Mouse (Mus musculus) cerebellum, adult 18-20 months (tissue): Measurements from ENCODE around the gene Alppl2.
A peak's percentile ranks its signal among the peaks of the same experiment; 100 is the strongest.

Experiments
- DNase-seq, 2 experiments: peaks; one replicate each; pipeline ENCODE4 v3.0.0; 2021

The Alppl2 gene

DNA sequence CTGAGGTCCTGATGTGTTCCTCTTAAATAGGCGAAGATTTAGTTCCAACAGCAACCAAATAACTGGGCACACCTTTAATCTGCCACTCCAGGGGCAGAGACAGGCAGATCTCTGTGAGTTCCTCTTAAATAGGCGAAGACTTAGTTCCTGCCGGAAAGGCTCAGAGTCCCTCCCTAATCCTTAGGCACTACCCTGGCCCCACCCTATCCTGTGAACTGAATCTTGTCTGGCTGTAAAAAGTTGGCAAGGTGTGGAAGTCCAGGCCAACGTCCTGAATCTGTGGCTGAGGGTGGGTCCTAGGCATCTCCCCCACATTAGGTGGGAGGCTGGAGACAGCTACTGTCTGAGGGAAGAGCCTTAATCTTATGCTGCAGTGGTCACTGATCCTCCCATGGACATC, at the start of gene Alppl2:
Gene Alppl2, minus strand, starts transcription at position 101 of the 400 bp plus-strand sequence.
- DNase-seq: no peak

DNA sequence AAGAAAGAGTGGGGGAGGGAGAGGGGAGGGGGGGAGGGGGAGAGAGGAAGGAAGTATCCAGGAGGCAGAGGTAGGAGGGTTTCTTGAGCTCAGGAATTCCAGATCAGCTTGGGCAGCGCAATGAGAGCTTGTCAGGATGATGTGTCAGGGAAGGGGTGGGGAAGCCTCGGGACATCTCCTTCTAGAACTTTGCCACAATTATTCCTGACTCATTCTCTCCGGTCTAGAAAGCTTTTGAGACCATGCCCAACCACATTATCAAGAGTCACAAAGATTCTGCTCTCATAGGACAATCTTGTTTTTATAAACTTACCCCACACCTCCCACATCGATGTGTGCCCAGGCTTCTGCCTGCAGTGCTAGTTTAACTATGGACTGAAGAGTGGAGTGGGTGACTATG, 42.1 kb upstream of the Alppl2 start:
- no peak for DNase-seq

DNA sequence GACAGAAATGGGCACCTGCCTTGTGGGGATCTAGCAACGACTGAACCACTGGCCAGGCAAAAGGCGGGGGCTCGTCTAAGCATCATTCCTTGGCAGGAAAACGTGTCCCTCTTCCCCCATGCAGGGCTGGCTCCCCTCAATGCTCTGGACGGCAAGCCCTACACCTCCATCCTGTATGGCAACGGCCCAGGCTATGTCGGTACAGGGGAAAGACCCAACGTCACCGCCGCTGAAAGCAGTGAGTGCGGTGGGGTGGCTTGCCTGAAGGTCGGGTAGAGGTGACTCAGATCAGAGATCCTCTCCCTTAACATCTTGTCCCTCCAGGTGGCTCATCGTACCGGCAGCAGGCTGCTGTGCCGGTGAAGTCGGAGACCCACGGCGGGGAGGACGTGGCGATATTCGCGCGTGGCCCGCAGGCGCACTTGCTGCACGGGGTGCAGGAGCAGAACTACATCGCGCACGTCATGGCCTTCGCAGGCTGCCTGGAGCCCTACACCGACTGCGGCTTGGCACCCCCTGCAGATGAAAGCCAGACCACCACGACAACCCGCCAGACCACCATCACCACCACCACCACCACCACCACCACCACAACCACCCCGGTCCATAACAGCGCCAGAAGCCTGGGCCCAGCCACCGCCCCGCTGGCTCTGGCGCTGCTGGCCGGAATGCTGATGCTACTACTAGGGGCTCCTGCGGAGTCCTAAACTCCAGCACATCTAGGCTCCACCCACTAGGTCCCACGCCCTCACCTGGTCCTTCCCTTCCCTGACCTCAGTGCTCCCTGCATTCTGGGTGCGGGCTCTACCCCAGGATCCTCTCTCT, 37.7 kb upstream of the Alppl2 start:
- peak; percentile 10 to 12 for DNase-seq

DNA sequence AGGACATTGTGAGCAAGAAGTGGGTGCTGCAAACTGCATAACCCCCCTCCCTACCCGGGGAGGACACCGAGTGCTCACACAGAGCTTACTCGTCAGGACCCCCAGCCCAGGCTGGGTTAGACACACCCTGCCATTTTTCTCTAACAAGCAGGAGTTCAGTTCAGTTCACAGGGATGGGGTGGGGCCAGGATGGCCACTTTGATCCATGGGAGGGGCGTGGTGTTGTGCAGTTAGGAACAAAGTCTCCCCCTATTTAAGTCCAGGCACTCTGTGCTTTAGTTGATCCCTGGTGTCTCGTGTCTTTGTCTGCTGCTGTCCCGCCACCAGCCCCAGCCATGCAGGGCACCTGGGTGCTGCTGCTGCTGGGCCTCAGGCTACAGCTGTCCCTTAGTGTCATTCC, 34.9 kb upstream of the Alppl2 start, which contains the start of gene Akp3:
Gene Akp3, plus strand, starts transcription at position 301 of the 400 bp plus-strand sequence.
- no peak for DNase-seq

GRCm38 (mm10) chr1:87114784-87115183, 25.1 kb upstream of the Alppl2 start:
- DNase-seq: no peak

GRCm38 (mm10) chr1:87111719-87112354, 22.1 kb upstream of the Alppl2 start:
- peak in 1 of 2 experiments; percentile 14 for DNase-seq

GRCm38 (mm10) chr1:87108564-87108963, 18.8 kb upstream of the Alppl2 start:
- DNase-seq: no peak

DNA sequence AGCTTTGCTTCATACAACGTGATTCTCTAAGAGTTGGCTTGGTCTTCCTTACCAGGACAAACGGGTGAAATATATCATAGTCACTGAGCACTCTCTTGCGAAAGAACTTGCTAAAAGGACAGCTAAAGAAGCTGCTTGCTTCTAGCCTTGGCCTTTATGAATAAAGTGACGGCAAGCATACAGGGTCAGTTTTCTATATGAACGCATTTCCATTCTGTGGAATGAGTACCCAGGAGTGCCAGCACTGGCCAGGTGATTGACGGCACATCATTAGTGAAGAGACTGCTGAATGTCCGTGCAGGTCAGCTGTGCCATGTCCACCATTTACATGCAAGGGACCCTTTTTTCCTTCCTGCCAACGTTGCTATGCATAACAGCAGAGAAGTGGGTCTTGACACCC, 16.8 kb upstream of the Alppl2 start:
- DNase-seq: no peak

DNA sequence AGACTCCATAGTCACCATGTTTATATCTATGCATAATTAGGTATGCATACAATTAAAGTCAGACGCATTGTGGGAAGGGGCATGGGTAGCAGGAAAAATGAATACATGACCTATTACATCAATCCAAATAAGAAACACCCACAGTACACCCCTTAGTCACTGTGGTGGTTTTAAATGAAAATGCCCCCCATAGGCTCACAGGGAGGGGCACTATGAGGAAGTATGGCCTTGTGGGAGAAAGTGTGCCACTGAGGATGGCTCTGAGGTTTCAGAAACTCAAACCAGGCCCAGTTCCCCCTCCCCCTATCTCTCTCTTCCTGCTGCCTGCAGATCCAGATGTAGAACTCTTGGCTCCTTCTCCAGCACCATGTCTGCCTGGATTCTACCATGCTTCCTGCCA, 14.2 kb upstream of the Alppl2 start:
- no peak for DNase-seq

- no peak for DNase-seq
Observed at GRCm38 (mm10) chr1:87102114-87102513, 12.4 kb upstream of the Alppl2 start.

- no peak for DNase-seq
Observed at GRCm38 (mm10) chr1:87101411-87101810, 11.7 kb upstream of the Alppl2 start, which contains the start of gene Alpi. Gene Alpi, minus strand, starts transcription at chr1:87101606.

DNA sequence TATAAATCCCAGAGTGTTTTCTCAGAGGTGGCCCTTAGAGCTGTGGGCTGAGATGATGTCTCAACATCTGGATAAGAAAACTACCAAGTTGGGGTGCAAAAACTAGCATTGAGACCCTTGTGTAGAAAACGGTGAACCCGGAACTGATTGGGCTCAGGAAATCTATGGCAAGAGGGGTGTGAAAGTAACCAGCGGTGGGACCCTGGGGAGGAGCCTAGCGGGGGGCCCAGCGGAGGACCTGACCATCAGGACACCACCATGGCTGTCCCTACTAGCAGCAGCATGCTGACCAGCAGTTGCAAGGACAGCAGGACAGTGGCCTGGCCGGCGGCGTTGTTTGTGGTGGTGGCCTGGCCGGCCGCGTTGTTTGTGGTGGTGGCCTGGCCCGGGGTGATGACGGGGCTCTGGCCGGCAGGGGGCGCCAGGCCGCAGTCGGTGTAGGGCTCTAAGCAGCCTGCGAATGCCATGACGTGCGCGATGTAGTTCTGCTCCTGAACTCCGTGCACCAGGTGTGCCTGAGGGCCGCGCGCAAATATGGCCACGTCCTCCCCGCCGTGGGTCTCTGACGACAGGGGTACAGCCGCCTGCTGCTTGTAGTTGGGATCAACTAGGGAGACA, 8.7 kb upstream of the Alppl2 start:
- DNase-seq: peak; percentile 11 to 46

GRCm38 (mm10) chr1:87095642-87096041, 5.9 kb upstream of the Alppl2 start:
- no peak for DNase-seq

GRCm38 (mm10) chr1:87089251-87089650, 477 bp downstream of the Alppl2 start:
- no peak for DNase-seq

DNA sequence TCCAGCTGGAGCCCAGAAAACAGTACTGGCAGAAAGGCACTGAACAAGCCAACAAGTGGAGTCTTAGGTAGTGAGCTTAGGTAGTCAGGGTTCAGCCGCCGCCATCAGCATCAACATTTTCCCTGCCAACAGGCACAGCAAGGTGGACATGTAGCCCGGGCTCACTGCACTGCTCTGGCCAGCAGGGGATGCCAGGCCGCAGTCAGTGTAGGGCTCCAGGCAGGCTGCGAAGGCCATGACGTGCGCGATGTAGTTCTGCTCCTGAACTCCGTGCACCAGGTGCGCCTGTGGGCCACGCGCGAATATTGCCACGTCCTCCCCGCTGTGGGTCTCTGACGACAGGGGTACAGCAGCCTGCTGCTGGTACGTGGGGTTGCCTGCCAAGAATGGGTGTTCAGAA, 2.8 kb downstream of the Alppl2 start:
- no peak for DNase-seq

DNA sequence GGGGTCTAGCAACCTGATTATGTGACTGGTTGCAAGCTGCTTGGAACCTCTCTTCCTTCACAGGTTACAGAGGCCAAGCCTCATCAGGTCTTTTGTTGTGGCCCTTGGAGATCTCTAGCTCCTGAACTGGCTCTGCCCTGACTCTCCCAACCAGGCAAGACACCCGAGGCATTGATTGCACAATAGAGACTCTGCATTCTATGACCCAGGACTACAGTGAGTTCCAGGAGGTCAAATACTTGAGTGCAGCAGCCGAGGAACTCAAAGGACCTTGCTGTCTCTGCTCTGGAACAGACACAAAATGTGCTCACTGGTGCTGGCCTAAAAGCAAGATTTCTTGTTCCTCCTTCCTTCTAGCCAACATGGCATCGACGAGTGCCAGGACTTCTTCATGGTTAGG, 3.5 kb downstream of the Alppl2 start:
- DNase-seq: no peak

GRCm38 (mm10) chr1:87073776-87074175, 16.0 kb downstream of the Alppl2 start:
- no peak for DNase-seq

DNA sequence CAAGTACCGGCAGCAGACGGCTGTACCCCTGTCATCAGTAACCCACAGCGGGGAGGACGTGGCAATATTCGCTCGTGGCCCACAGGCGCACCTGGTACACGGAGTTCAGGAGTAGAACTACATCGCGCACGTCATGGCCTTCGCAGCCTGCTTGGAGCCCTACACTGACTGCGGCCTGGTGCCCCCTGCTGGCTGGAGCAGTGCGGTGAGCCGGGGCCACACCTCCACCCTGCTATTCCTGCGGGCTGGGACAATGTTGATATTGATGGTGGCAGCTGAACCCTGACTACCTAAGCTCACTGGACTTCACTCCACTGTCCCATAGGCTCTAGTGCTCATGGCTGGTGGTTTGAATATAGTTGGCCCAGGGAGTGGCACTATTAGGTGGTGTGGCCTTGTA, 19.0 kb downstream of the Alppl2 start:
- DNase-seq: peak in 1 of 2 experiments; percentile 15

DNA sequence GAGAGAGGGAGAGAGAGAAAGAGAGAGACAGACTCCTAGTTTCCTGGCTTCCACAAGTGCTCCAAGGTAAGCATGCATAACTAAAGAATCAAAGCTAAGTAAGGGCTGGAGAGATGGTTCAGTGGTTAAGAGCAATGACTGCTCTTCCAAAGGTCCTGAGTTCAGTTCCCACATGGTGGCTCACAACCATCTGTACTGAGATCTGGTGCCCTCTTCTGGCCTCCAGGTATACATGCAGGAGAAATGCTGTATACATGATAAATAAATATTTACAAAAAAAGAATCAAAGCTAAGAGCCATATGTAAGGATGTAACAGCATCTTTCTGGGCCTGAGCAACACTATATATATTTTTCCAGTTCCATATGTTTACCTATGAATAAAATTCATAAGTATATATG, 28.8 kb downstream of the Alppl2 start:
- DNase-seq: no peak

DNA sequence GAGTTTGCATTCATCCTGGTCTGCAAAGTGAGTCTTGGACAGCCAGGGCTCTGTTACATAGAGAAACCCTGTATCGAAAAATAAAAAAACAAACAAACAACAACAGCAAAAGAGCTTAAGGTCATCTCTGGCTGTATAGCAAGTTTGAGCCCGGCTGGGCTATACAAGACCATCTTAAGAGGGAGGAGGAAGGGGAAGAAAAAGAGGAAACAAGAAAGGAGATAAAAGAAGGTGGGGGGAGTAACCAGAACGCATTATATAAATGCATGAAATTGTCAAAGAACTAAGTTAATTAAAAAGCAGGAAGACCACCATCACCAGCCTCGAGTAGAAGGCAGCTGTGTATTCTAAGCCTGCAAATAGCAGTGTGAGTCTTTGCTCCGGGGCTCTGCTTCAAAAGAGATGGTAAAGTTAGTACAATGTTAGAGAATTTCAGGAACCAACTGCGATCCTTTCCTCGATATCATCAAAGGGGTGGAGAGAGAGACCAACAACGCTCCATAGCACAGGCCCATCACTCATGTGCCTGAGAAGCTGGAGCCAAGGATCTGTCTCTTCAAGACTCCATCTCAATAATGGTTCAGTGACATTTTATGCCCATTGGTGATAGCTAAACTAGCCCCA, 30.6 kb downstream of the Alppl2 start:
- no peak for DNase-seq

DNA sequence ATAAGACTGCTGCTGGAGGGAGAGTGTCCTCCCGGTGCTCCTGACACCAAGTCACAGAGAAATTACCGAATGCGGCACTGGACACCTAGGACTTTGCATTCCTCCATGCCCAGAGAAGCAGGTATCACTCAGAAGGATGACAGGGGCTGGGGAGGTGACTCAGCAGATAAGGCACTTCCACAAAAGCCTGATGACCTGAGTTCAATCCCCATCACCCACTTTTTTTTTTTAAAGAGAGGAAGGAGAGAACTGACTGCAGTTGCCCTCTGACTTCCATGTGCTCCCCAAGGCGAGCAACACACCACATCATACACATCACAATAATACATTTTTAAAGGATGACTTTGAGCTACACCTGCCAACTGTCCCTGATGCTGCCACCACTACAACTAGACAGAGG, 32.7 kb downstream of the Alppl2 start:
- no peak for DNase-seq

GRCm38 (mm10) chr1:87051369-87051768, 38.4 kb downstream of the Alppl2 start:
- no peak for DNase-seq

DNA sequence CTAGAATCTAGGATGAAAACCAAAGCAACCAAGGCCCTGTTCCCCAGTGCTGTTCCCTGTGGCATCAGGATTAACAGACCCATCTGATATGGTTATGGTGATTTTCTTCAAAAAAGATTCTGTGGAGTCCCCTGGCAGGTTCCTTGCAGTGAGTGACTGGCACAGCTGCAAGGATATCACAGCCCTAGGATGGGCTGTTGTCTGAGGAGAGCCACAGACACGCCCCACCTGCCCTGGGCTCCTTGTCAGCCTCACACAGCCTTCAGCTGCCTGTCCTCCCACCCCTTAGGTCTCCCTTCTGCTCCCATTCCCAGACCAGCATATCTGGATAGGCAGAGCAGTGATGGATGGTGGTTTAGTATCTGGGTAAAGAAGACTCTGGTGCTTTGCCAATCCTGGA, 39.0 kb downstream of the Alppl2 start:
- DNase-seq: no peak
